Mouse (Mus musculus) kidney, postnatal 4 days (tissue): ENCODE data around the gene Wdr35.

Experiments used
- DNase-seq, 2 experiments: peaks; one replicate each; pipeline ENCODE4 v3.0.0; 2021; ENCODE audit warnings: mixed read lengths in 2 of 2

The Wdr35 gene

GRCm38 (mm10) chr12:9054012-9054411, 80.3 kb downstream of the Wdr35 start:
- no peak for DNase-seq

DNA sequence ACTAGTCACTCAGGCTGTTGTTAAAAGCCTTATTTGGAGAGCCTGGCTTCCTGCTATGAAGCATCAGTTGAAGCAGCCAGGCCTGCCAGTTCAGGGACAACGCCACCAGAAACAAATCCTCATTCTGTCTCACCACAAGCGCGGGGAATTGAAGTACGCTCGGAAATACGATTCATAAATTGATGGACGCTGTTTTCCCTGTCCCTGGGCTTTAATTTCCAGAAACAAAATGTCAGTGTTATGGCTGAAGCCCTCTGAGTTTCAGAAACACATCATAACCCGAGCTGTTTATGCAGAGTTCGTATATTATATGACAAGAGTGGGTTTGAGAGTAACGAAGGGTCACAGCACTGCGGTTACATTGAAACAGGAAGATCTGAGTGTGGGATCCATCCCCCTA, 81.6 kb downstream of the Wdr35 start:
- no peak for DNase-seq

DNA sequence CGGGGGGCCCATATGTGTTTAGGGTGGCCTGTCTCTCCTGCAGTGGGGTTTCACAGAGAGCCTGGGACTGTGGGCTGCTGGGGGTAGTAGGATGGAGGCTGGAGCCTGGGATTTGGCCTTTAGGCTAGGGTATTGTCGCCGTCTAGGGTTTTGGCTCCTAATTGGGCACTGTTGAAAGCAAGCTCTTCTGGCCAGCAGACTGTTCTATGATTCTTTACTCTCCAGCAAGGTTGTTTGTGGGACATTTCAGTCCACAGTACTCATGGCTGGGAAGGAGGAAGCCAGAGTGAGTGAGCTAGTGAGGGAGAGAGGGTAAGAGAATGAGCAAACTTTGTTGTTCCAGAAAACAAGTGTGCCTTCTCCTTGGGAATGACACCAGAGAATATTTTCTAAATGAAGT, 85.8 kb downstream of the Wdr35 start:
- DNase-seq: no peak

DNA sequence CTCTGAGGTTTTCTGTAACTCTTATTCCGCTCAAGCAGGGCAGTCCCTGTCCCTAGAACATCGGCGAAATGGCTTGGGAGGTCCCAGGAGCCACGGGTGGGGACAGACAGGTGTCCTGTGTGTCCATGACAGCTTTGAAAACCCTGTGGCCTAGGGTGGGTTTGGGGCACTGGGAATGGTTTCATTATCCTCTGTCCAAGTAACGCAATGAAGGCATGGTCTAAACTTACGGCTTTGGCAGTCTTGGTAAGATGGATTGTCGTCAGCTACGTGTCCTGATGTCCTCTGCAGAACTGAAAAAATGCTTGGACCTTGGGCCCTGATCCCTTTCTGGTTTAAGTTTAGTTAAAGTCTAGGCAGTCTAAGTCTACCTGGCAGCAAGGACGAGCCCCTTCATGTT, 86.3 kb downstream of the Wdr35 start:
- no peak for DNase-seq

DNA sequence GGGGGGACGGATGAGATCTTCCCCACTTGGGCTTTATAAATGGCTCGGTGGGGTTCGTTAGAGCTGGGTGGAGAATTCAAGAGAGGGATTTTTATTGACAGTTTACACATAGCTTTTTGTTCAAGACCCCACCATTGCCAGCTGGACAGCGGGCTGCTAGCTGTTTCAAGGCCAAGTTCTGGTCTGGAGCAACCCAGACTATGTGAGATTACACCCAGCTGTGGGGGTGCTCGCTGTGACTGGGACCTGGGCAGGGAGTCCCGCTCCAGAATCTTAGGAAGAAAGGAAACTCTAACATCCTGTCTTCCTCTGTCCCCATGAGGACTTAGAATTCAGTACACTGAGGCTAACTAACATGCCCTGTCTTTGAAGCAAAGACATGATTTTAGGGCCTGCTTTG, 89.9 kb downstream of the Wdr35 start:
- no peak for DNase-seq

GRCm38 (mm10) chr12:9071058-9071457, 97.4 kb downstream of the Wdr35 start:
- no peak for DNase-seq

- no peak for DNase-seq
Observed at GRCm38 (mm10) chr12:9071493-9071892, 97.8 kb downstream of the Wdr35 start.

DNA sequence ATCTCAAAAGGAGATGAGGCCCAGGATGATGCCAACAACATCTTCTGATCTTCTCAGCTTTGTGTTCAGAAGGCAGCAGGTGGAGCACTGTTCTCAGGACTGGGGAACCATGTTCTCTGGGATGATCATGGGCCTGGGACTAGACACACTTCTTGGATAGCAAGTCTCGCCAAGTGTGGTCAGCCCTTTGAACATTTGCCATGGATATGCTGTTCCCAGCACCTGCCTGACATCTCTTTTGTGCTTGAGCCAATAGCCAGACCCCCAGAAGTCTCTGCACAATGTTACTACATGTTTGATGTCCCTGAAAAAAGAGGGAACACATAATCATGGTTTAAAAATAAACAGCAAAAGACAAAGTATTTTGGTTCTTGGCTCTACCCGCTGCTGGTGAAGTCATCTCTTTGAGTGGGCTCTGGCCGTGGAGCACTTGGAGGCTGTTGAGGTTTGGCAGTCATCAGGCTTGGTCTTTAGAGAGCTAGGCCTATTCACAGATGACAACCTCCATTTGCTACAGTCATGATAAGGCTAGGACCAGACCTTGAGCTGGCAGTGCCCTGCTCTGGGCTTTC, 103.9 kb downstream of the Wdr35 start:
- no peak for DNase-seq
